In genomic region chr2:166516818-166517353, GRCm38 (mm10) we compare ENCODE assay signal across 9 mouse cellular contexts.
DNase-seq lines count a peak whose midpoint lies in the region; ATAC-seq and TF ChIP-seq lines count a peak whose summit lies in the region.
"Had no signal": no experiment of that assay in that cellular context is flagged by ENCODE, and none has a peak within 500 bp of the region (broad histone marks: within the 10 kb centered on the region; RNA-seq: fewer than 3 reads in every experiment).

No protein-coding gene starts in this region.

- peak overlapping the region; percentile 26; the same call in 1 of the 2 replicates for H3K4me2 ChIP-seq in neural tube, embryonic 11.5 days (ENCODE audit: low read depth)
- no peak overlapping the region for H3K4me2 ChIP-seq in stomach, embryonic 15.5 days
- no peak overlapping the region for H3K4me2 ChIP-seq in lung, postnatal 0 days (replicated peaks; ENCODE audit: low read depth, low read length)

- H3K36me3 ChIP-seq in neural tube, embryonic 11.5 days (ENCODE audit: control insufficient read depth, insufficient read depth, low read length) = no peaks in the 10 kb centered on the region
- H3K36me3 ChIP-seq in macrophage (ENCODE audit: inconsistent target) = no peaks in the 10 kb centered on the region
- no peaks in the 10 kb centered on the region for H3K36me3 ChIP-seq in stomach, embryonic 15.5 days
- H3K36me3 ChIP-seq in lung, postnatal 0 days (ENCODE audit: insufficient read depth, low read length) = no peaks in the 10 kb centered on the region

- no peak for TF ChIP-seq EP300 in lung, postnatal 0 days (IDR thresholded peaks at IDR 0.05)

- WGBS in neural tube, embryonic 11.5 days = 25% methylated on average over 6 of the region's 6 CpGs
- 68% methylated on average over 5 of the region's 6 CpGs for WGBS in macrophage (ENCODE audit: missing documents)
- 43% methylated on average over 6 of the region's 6 CpGs for WGBS in stomach, embryonic 15.5 days
- WGBS in lung, postnatal 0 days = 51% methylated on average over 6 of the region's 6 CpGs

- no peak for TF ChIP-seq CTCF in gastrocnemius, adult 2 months (IDR thresholded peaks at IDR 0.05)
- TF ChIP-seq CTCF in lung, postnatal 0 days (IDR thresholded peaks at IDR 0.05) = no peak

- intact Hi-C loops in gastrocnemius, adult 2 months (cut with DNase I) = no loop called here

- no peak overlapping the region for H3K9ac ChIP-seq in neural tube, embryonic 11.5 days (ENCODE audit: low read length)
- H3K9ac ChIP-seq in stomach, embryonic 15.5 days = no peak overlapping the region
- H3K9ac ChIP-seq in lung, postnatal 0 days (replicated peaks; ENCODE audit: low read depth) = no peak overlapping the region

- ATAC-seq in neural tube, embryonic 11.5 days (ENCODE audit: insufficient read depth, low FRiP score, low TSS enrichment) = no peak
- no peak for ATAC-seq in stomach, embryonic 15.5 days (ENCODE audit: insufficient read depth, low FRiP score, low read depth)
- ATAC-seq in lung, postnatal 0 days = no peak

- H3K27ac ChIP-seq in gastrocnemius, adult 2 months = peak overlapping the region; percentile 49; the same call in 1 of the 2 replicates
- peak overlapping the region; percentile 66 for H3K27ac ChIP-seq in neural tube, embryonic 11.5 days (ENCODE audit: low read depth, low read length)
- H3K27ac ChIP-seq in macrophage = peak overlapping the region; percentile 32; the same call in 1 of the 2 replicates
- H3K27ac ChIP-seq in stomach, embryonic 15.5 days = peak overlapping the region; percentile 73
- no peak overlapping the region for H3K27ac ChIP-seq in lung, postnatal 0 days (ENCODE audit: low read length)

- H3K4me1 ChIP-seq in neural tube, embryonic 11.5 days (ENCODE audit: control insufficient read depth, insufficient read depth, low read length) = peaks cover 13% of the 10 kb centered on the region
- H3K4me1 ChIP-seq in stomach, embryonic 15.5 days = peaks cover 12% of the 10 kb centered on the region; the same call in 1 of the 2 replicates
- H3K4me1 ChIP-seq in lung, postnatal 0 days (ENCODE audit: insufficient read depth, low read depth, low read length) = no peaks in the 10 kb centered on the region

- no peak for DNase-seq in gastrocnemius, adult 2 months
- no peak for DNase-seq in gastrocnemius, adult 8-10 months (ENCODE audit: low spot score in 2 of 2)
- no peak for DNase-seq in neural tube, embryonic 11.5 days (ENCODE audit: low spot score)
- no peak for DNase-seq in neural tube, embryonic 10.5 days (ENCODE audit: extremely low spot score, low spot score)
- no peak for DNase-seq in layer of hippocampus, postnatal 25 days (ENCODE audit: extremely low spot score in 1 of 2, low spot score in 1 of 2)
- no peak for DNase-seq in lung, postnatal 0 days (ENCODE audit: low spot score)
- DNase-seq: kidney, adult 2 months had no signal

- no peak overlapping the region for H3K4me3 ChIP-seq in gastrocnemius, adult 2 months
- H3K4me3 ChIP-seq in neural tube, embryonic 11.5 days (ENCODE audit: low read depth, low read length) = no peak overlapping the region
- no peak overlapping the region for H3K4me3 ChIP-seq in macrophage (ENCODE audit: inconsistent target)
- H3K4me3 ChIP-seq in stomach, embryonic 15.5 days (replicated peaks) = no peak overlapping the region; the same call in 1 of the 2 replicates
- no peak overlapping the region for H3K4me3 ChIP-seq in lung, postnatal 0 days (ENCODE audit: low read depth, low read length)

- no peaks in the 10 kb centered on the region for H3K79me2 ChIP-seq in macrophage (ENCODE audit: inconsistent target)

- no peaks in the 10 kb centered on the region for H3K27me3 ChIP-seq in neural tube, embryonic 11.5 days (ENCODE audit: control insufficient read depth, insufficient read depth, low read length)
- no peaks in the 10 kb centered on the region for H3K27me3 ChIP-seq in stomach, embryonic 15.5 days (replicated peaks)
- H3K27me3 ChIP-seq in lung, postnatal 0 days (replicated peaks; ENCODE audit: insufficient read depth, low read length) = no peaks in the 10 kb centered on the region

- no peaks in the 10 kb centered on the region for H3K9me3 ChIP-seq in neural tube, embryonic 11.5 days (ENCODE audit: control insufficient read depth, low read length)
- H3K9me3 ChIP-seq in stomach, embryonic 15.5 days = no peaks in the 10 kb centered on the region
- H3K9me3 ChIP-seq in lung, postnatal 0 days (ENCODE audit: low read length) = no peaks in the 10 kb centered on the region
